In the genomic region with DNA sequence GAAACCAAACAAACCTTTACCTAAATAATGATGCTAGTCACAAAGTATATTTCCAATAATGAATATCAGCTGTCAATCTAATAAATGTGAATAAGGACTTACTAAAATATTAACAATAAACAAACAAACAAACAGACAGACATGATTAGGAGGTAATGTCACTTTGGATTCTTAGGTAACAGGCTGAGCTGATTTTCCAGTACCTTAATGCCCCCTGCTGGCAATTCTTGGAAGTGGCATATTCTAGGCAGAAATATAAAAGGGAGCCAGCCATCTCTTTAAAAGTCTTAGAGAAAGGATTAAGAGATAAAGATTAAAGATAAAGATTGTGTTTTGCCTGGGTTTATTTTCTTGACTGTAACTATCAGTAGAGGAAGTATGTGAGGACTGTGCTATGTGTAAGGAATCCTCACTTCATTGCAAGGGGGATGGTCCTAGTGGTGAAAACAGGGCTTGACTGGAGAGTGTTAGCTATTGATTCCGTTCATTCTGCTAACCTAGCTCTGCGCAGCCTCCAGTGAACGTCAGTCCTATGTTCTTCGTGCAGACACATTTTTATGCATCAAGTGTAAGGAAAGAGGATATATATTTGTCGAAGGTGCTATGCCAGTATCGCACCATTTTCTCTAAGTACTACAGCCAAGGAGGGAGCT, we compare ENCODE assay signal across 7 mouse cellular contexts.
DNase-seq lines count a peak whose midpoint lies in the region; ATAC-seq and TF ChIP-seq lines count a peak whose summit lies in the region.

No protein-coding gene starts in this region.

- in situ Hi-C loops in CH12.LX (cut with MboI; ENCODE audit: low pct_ligation_motif_present, low pct_unique_long_range_greater_than_20kb, low sequenced_read_pairs) = loop anchor here (10.0 kb wide), 1 partner anchor 1546 kb away; no protein-coding TSS in a partner anchor

- dilution Hi-C loops in CH12.LX (cut with MboI; ENCODE audit: extremely low pct_ligation_motif_present, extremely low pct_unique_long_range_greater_than_20kb, low sequenced_read_pairs) = no loop called here

- peak; percentile 72 for ATAC-seq in forebrain, embryonic 16.5 days

- no peak for TF ChIP-seq POLR2A in CH12.LX (IDR thresholded peaks at IDR 0.05; ENCODE audit: low read depth, low read length)
- no peak for TF ChIP-seq POLR2A in lung, adult 2 months (IDR thresholded peaks at IDR 0.05; ENCODE audit: borderline replicate concordance, extremely low read depth, low read depth, low read length)

- no peaks in the 10 kb centered on the region for H3K27me3 ChIP-seq in CH12.LX (replicated peaks)
- H3K27me3 ChIP-seq in forebrain, embryonic 16.5 days (replicated peaks; ENCODE audit: control insufficient read depth, insufficient read depth, low read length) = no peaks in the 10 kb centered on the region

- peak; percentile 56 for TF ChIP-seq RAD21 in CH12.LX (IDR thresholded peaks at IDR 0.05; ENCODE audit: low read depth, low read length)

- no peaks in the 10 kb centered on the region for H3K4me1 ChIP-seq in CH12.LX (ENCODE audit: control insufficient read depth in 1 of 2, insufficient read depth in 2 of 2)
- H3K4me1 ChIP-seq in forebrain, embryonic 16.5 days (replicated peaks; ENCODE audit: control insufficient read depth, insufficient read depth, low read length) = no peaks in the 10 kb centered on the region
- no peaks in the 10 kb centered on the region for H3K4me1 ChIP-seq in lung, adult 2 months (ENCODE audit: control insufficient read depth, insufficient read depth, low read length)

- no peaks in the 10 kb centered on the region for H3K36me3 ChIP-seq in CH12.LX (replicated peaks in 1 of 2; ENCODE audit: control insufficient read depth in 1 of 2, insufficient read depth in 1 of 2, low read length in 1 of 2)
- no peaks in the 10 kb centered on the region for H3K36me3 ChIP-seq in forebrain, embryonic 16.5 days (ENCODE audit: control insufficient read depth, insufficient read depth)

- TF ChIP-seq EP300 in CH12.LX (IDR thresholded peaks at IDR 0.05; ENCODE audit: low read length) = no peak

- DNase-seq in 416B (ENCODE audit: low read depth) (peak; percentile 40), CH12.LX (ENCODE audit: extremely low read depth) (peak; percentile 2)
- DNase-seq in cerebellum, adult 11-12 months = peak; percentile 51
- DNase-seq in kidney, postnatal 10 days = peak; percentile 72
- peak; percentile 9 for DNase-seq in lung, adult 2 months
- DNase-seq in retina, adult 2 months (ENCODE audit: low read depth, low spot score) = peak; percentile 29

- peaks cover 21% of the 10 kb centered on the region for H3K9me3 ChIP-seq in CH12.LX (replicated peaks; ENCODE audit: low read length)
- H3K9me3 ChIP-seq in forebrain, embryonic 16.5 days (ENCODE audit: control insufficient read depth, low read length) = no peaks in the 10 kb centered on the region

- peak in 1 of 2 experiments; percentile 56; a peak in 2 of 4 replicates for TF ChIP-seq CTCF in CH12.LX (conservative IDR thresholded peaks at IDR 0.05 in 1 of 2, IDR thresholded peaks at IDR 0.05 in 1 of 2; ENCODE audit: low read depth in 2 of 2, low read length in 2 of 2)
- TF ChIP-seq CTCF in lung, adult 2 months (IDR thresholded peaks at IDR 0.05; ENCODE audit: insufficient read depth, low read length) = 0 out of 2 replicates have a peak, but pooled peaks have one; percentile 12

- no peak overlapping the region for H3K27ac ChIP-seq in CH12.LX (ENCODE audit: insufficient read depth, low read depth)
- H3K27ac ChIP-seq in forebrain, embryonic 16.5 days (ENCODE audit: low read length) = no peak overlapping the region

- H3K4me2 ChIP-seq in CH12.LX (ENCODE audit: insufficient read depth, low read depth, poor library complexity, severe bottlenecking) = no peak overlapping the region
- no peak overlapping the region for H3K4me2 ChIP-seq in forebrain, embryonic 16.5 days (ENCODE audit: low read length)

- no peak overlapping the region for H3K4me3 ChIP-seq in CH12.LX (replicated peaks in 1 of 3; ENCODE audit: low read depth in 2 of 3, low read length in 2 of 3, poor library complexity in 1 of 3)
- no peak overlapping the region for H3K4me3 ChIP-seq in forebrain, embryonic 16.5 days (replicated peaks; ENCODE audit: low read length)
- H3K4me3 ChIP-seq in lung, adult 2 months (replicated peaks; ENCODE audit: extremely low read depth, low read depth, low read length) = no peak overlapping the region

- H3K79me2 ChIP-seq in CH12.LX (replicated peaks; ENCODE audit: control insufficient read depth, extremely low read depth, insufficient read depth, poor library complexity, severe bottlenecking) = no peaks in the 10 kb centered on the region

- no peak overlapping the region for H3K9ac ChIP-seq in CH12.LX (ENCODE audit: insufficient read depth, low read depth)
- H3K9ac ChIP-seq in forebrain, embryonic 16.5 days (replicated peaks; ENCODE audit: low read depth, low read length) = no peak overlapping the region

- 52% methylated on average over 6 of the region's 6 CpGs for WGBS in forebrain, embryonic 16.5 days
- WGBS in lung, adult 2 months = 50% methylated on average over 6 of the region's 6 CpGs

TF ChIP-seq in CH12.LX, 34 proteins besides CTCF, POLR2A, EP300 and RAD21:
- TF ChIP-seq MYC (IDR thresholded peaks at IDR 0.05; ENCODE audit: low read depth, low read length) = no peak
- no peak for TF ChIP-seq MAZ (IDR thresholded peaks at IDR 0.05; ENCODE audit: low read depth, low read length)
- TF ChIP-seq SMC3 (IDR thresholded peaks at IDR 0.05; ENCODE audit: low read depth, low read length) = peak; percentile 43
- TF ChIP-seq NRF1 (IDR thresholded peaks at IDR 0.05; ENCODE audit: low read depth, low read length) = no peak

Comparison
In these comparisons a context has a peak if more than half of its experiments do, and no peak if none do; other contexts are left out.
1. DNase-seq: peak in every context shown above with its lines; median percentile 72 in kidney, postnatal 10 days; 51 in cerebellum, adult 11-12 months; 40 in 416B; 29 in retina, adult 2 months; 9 in lung, adult 2 months; 2 in CH12.LX.